Mouse (Mus musculus) stomach, postnatal 0 days (tissue): ENCODE data around the gene Lta.

Experiments used
- CTCF ChIP-seq: IDR thresholded peaks from 2 replicates; pipeline ENCODE4 v1.5.1; 2016; ENCODE audit warnings: antibody characterized with exemption, low read depth, mild to moderate bottlenecking, moderate library complexity
- EP300 ChIP-seq: optimal IDR thresholded peaks from 2 replicates; pipeline ENCODE3; 2016; ENCODE audit warnings: antibody characterized with exemption

DNA sequence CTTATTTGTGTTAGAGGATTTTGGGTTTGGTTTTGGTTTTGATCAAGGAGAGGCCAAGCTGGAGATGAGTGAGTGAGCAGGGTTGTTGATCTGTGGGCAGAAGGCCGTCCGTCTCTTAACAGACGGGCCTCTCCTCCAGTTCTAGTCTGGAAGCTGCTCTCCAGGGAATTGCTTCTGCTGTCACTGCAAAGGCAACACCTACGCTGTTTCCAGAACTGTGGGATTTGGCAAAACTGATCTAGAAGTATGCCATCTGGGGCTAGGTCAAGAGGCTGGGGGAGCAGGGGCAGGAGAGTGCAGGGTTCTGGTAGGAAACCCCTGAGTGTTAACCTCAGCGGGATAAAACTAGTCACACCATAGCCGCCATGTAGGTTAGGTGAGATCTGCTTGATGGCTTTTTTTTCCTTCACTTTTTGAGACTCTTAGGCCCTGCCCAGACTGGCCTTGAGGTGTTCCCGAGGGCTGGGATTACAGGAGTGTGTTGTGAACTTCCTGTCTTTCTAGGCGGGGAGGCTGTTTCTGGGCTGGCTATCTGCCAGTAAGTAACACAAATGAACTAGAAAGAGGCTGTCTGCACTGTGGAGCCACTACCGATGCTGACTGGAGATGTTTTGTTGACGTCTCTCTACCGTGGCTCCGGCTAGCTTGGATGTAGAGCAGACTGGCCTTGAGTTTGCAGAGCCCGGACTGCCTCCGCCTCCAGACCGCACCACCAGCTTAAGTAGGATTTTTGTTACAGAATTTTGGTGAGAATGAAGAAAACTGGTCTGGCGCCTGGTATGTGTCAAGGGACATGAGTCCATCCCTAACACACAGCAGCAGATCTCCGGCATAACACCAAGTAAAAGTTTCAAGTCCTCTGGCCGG is 28.2 kb upstream of the Lta start, which contains the start of gene Atp6v1g2:
- TF ChIP-seq CTCF (no peak), EP300 (no peak)
